Mouse (Mus musculus) 3134 (cell line): ENCODE measurements around the gene Trpt1.

Experiments used
- DNase-seq: peaks from one replicate; pipeline ENCODE4 v3.0.0-alpha.2; 2011; ENCODE audit warnings: low spot score; ENCODE audit not compliant: insufficient read length; ENCODE audit errors: extremely low read depth

The Trpt1 gene

DNA sequence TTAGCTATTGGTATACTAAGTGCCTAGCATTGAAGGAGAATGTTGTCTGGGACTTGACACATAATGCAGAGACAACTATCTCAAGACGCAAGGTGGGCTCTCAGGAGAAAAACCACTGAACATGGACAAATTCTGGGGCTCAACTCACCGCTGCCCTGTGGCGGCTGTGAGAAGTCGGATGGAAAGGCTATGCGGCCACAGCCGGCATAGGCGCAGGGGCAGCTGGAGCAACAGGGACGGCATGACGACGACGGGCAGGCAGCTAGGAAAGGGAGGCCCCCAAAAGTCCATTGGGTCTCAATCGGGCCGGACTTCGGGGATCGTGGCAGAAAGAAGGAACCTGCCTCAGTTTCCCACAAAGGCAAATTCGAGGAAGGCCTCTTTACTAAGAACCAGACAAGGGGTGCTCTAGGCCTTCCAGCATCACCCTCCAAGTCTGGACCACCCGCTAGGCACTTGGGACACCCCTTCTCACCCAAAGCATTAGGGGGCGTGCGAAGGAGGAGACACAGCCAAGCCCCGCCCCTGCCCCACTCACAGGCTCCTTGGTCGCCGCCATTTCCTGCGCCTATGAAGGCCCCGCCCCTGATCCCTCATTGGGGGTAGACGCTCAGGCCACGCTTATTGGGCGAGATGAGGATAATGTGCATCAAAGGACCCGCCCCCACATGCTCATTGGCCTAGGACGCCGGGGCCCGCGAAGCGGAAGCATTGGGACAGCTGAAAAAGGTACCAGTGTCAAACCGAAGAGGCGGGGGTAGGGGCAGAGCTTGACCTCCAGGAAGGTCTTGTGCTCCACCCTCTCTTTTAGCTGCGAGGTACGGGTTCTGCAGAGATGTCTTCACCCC, 3.7 kb upstream of the Trpt1 start, which contains the start of gene Dnajc4:
Gene Dnajc4, minus strand, starts transcription at position 562 of the 848 bp plus-strand sequence.
- peak; percentile 89 for DNase-seq

DNA sequence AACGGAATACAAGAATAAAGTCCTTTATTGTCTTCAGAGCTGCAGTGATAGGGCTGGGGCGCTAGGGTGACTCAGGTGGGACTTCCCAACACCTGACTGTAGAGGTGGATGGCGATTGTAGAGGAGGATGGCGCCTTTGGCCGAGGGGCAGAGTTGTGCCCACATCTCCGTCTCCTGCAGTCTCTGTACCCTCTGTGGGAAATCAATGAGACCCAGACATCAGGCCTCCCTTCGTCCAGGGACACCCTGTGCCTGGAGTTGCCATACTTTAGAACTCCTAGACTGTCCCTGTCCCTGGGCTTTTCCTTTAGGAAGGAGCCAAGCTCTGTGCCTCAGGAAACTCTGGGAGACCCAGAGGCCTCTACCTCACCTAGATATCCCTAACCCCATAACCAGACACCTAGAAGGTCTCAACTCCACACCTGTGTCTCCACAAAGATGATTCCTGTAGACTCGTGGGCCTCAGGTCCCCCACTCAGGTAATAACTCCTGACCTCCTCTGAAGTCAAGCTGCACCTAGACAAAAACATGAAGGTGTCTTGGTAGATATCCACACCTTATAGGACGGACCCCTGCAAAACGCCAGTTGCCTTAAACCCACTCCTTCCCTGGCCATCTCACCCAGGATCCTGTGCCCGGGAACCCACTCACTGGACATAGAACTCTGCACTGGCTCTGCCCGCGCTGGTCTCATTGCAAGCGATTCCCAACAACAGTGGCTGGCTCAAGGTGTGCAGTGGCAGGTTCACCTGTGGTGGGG, 2.7 kb upstream of the Trpt1 start:
- no peak for DNase-seq

DNA sequence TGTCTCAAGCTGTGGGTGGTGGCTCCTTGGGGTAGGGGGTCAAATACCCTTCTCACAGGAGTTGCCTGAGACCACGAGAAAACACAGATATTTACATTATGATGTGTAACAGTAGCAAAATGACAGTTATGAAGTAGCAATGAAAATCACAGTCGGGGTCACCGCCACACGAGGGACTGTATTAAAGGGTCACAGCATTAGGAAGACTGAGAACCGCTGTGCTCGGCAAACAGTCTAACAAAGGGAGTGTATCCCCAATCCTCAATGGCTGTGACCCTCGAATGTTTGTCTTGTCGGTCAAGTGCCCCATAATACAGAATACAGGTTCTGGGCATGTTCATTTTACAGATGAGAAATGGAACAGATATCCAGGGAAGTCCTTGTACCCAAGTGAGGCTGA, 1.9 kb upstream of the Trpt1 start:
- no peak for DNase-seq

DNA sequence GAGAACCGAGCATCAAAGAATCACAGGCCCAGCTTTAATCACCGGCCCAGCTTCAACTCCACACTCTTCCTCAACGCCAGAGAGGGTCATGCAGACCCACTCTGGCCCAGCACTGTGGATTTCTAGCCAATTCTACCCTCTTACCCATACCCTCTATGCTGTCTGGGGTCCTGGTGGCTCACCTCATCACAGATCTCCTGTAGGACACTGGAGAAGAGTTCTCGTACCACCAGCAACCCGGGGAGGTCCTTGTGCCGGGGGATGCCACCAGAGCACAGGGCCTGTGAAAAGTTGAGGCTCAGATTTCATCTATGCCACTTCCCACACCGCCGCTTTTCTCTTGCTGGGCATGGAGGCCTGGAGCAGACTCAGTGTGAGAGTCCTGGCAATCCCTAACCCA, 1.4 kb upstream of the Trpt1 start:
- DNase-seq = no peak

DNA sequence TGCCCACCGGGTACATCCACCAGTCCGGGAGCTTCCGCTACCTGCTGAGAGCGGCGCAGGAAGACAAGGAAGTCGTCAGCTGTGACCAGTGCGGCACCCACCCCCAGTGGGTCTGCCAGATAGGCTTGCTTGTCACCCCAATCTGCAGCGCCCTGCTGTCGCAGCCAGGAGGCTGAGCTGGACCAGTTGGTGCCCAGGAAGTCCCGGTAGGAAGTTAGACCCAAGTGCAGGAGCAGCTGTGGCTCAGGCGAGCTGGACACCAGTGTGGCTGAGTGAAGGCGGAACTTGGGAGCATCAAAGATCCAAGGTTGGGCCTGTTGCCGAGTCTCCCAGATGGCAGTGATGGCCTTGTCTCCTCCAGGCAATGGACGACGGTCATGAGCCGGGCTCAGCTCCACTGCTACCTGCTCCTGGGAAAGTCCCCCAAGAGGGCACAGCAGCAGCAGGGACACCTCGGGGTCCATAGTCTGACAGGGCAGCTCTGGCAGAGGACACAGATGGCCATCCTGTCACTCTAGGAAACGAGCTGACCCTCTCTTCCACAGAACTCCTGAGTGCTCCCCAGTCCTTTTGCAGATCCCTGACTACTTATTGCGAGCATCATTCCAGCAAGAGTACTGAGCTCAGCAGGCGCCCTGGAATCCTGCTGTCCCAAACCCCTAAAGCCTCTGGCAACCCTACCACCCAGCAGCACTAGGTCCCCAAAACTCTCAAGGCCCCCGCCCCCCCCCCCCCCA, 508 bp upstream of the Trpt1 start:
- peak; percentile 49 for DNase-seq

DNA sequence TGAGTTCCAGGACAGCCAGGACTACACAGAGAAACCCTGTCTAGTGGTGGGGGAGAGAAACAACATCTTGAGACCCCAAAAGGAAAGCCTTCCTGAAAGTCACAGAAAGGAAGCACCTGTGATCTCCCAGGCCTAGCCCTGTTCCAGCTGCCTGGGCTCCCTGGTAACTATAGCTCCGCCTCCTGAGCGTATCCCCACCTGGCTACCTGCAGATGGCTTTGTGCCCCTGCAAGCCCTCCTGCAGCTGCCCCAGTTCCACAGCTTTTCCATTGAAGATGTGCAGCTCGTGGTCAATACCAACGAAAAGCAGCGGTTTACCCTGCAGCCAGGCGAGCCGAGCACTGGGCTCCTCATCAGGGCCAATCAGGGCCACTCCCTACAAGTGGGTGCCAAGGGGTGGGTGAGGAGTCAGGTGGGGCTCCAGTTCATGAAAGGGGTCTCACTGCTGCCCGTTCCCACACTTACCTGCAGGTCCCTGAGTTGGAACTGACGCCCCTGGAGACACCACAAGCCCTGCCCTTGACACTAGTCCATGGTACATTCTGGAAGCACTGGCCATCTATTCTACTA, 1.9 kb downstream of the Trpt1 start:
- DNase-seq = no peak

DNA sequence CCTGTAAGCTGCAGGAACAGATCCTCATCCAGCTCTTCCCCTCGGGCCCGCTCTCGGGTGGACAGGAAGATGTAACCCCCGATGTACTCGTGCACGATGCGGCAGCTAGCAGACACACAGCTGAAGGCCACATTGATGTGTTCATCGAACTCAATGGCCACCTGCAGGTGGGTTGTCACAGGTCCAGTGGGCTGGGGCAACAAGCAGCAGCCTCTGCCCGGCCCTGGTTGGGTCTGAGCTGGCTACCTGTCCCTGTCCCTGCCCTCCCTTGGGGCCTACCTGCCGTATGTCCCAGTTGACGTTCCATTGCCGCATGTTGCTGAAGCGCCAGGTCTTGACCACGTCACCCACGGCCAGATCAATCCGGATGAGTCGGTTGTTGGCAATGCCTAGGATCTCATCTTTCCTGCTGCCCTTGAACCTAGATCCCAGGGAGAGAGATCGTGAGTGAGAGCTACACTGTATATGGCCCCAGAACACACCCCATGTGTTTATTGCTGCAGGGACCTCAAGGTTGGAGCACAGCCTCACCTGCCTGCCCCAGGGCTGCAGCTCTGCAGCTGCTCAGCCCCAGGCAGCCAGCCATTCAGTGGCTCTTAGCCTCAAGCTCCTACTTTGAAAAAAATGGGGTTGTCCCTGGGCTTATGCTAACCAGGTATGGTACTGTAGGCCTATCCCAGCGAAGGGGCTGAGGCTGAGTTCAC, 3.6 kb downstream of the Trpt1 start:
- DNase-seq = no peak

DNA sequence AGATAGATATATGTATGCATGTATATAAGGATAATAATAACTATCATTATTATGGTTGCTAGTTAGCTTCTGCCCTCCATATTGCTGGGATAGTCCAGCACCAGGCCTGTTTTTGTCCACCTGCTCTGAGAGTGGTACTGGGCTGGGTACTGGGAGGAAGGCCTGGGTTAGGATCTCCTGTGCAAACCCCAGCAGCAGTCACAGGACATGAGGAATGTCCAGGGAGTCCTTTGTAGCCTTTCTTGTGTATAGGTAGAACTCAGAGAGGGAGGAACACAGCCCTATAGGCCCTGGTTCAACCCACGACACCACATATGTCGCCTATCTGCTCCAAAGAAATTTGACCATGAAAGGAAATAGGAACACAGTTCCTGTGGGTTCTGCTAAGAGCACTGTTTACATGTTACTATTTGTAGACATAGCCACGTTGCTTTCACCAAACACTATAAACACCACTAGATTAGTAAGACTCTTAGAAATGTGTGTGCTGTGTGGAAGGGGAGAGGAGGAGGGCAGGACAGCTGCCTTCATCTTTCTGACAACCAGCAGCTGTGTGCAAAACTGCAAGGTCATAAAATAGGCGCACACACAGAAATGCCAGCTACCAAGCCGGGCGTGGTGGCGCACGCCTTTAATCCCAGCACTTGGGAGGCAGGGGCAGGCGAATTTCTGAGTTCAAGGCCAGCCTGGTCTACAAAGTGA, 11.1 kb downstream of the Trpt1 start:
- DNase-seq = no peak

DNA sequence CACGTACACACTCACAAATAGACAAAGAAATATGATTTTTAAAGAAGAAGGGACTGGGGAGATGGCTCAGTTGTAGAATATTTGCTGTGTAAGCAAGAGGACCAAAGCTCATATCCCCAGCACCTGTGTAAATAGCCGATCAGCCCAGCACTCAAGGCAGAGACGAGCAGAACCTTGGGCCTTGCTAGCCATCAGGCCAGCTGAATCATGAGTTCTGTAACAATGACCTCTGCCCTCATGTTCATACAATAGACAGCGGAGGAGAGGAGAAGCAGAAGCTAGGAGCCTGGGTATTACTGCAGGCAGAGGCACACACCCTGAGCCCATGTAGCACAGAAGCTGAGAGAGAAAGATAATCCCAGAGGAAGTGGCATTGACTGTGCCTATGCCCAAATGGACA, 16.5 kb downstream of the Trpt1 start:
- no peak for DNase-seq

DNA sequence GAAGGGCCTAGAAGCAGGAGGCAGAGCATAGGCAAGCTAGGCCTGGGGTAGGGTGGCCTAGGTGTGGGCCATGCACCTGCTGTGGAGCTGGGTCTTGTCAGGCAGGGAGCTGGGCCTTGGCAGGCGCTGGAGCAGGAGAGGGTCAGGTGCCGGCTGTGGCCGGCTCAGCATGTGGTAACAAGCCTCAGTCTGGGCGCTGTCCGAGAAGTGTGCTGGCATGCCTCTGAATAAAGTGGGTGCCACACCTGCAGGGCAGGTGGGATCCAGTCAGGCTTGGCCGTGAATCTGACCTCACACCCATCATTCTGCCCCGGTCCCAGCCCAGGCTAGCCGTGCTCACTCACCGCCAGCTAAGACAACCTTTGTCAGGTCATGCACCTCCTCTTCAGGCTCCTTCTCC, 18.1 kb downstream of the Trpt1 start:
- DNase-seq = no peak

DNA sequence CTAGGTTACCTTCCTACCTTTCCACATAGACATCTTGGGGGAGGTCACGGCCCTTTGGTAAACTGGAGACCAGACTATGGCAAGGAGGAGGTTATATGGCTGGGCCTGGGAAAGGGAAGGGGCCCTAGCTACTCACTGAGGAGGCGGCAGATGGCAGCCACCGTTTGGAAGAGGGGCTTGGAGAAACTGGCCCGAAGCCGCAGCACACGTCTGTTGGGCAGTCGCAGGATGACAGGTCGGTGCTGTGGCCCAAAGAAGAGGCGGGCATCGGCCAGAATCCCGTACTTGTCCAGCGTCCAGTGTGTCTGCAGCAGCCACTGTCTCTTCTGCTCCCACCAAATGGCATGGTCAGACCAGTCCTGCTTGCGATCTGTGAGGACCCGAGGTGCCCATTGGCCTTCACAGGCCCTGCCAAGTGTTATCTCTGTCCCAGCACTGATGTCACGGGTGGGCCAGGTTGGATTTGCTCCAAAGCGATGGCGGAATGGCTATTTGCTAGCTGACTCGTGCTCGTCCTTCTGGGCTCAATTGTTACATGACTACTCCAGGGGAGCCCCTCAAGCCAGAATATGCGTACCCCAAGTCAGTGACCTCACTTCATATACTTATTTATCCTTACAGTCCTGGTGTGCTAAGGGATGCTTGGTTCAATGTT, 18.7 kb downstream of the Trpt1 start:
- no peak for DNase-seq

DNA sequence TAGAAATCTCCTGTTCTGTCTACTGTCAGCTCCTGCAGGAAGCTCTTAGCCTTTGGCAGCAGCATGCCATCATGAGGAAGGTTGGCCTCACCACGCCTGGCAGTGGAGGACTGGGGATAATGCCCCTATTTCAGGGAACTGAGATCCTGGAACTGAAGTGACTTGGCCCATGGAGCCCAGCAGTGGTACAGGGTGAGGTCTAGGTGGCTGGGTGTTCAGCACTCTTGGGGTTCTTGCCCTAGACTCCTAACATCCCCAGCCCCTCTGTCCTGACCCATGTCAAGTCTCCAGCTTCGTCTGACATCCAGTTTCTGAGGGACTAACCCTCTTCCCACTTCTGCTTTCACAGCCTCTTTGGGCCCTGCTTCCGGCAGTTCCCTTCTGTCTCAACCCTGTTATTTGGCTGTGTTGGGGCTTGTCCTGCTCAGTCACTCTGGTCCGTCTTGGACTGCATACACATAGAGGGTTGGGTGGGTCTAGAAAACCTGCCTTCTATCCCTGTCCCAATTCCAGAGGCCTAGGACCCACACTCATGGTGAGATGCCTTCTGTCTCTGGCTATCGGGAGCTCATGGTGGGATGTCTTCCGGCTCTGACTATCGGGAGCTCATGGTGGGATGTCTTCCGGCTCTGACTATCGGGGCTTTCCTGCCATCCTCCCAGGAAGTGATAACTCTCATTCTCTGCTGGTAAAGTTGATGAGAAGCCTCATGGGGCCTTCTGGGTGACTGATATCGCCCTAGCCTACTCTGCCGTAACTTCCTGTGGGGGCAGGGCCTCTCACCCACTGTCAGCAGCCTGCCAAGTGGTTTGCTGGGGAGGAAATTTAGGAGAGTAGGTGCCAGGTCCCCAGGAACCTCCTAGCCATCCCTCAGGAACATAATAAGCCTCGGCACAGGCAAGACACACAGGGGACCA, 21.9 kb downstream of the Trpt1 start:
- no peak for DNase-seq

DNA sequence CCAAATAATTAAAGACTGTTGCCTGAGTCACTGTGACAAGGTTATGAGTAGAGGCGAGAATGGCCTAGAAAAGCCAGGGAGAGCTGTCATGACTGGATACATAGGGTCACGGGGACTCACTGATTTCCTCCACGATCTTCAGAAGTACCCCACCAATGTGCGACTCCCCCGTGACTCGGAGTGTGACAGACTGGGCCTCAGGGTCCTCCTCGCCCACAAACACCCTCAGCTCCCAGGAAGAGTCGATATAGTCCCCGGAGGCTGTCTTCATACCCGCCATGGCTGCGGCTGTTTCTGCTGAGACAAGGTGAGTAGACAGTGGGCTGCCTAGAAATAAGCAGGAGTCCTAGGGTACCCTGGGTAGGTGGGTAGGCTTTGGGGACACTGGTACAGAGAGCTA, 22.6 kb downstream of the Trpt1 start:
- DNase-seq = no peak

DNA sequence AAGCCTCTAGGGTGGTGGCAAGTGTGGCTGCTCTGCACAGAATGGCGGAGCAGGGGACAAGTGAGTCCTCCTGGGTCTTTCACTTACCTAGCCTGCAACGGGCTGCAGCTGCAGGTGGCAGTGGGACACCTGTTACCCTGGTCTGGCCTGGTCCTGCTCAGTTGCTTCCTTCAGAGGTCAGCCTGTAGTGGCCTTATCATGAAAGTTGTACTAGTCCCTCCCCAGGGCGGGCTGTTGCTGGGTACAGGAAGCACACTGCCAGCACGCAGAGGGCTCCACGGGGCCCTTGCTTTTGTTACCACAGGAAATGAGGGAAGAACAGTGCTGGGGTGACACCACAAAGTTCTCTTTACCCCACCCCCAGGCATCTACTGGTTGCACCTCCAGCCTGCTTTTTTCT, 23.3 kb downstream of the Trpt1 start, which contains the start of gene Fermt3:
Gene Fermt3, minus strand, starts transcription at position 279 of the 400 bp plus-strand sequence.
- DNase-seq = no peak

DNA sequence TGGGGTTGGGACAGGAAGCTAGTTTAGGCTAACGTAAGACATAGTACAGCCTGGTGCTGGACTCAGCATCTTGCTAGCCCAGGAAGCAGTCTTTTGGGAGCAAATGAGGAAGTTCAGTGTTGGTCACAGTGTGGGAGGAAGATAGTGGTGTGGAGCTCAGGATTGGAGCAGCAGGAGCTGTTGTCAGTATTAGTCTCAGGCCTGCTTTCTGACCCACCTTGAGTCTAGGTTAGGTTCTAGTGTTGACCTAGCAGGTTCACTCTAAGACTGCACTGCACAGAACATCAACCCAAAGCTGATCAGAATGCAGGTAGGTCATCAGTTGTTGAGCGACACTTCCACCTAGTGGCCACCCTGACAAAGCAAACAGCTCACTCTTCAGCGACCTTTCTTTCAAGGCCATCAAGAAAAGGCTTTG, 24.3 kb downstream of the Trpt1 start:
- DNase-seq = no peak

DNA sequence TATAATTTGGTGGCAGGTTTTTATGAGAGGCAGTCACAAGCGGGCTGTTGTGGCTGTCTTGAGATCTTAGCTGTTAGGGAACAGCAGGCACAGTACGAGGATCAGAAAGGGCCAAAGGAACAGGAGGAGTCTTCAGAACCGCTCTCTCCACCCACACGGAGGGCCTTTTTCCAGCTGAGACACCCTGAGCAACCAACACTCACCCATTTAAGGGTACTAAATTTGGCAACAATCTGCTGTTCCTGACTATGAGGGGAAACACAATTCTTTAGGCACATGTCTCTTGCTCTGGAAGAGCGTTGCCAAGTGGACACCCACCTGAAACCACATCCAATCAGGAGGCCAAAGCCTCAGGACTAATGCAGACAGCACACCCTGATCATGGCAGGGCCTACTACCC, 33.6 kb downstream of the Trpt1 start:
- no peak for DNase-seq

DNA sequence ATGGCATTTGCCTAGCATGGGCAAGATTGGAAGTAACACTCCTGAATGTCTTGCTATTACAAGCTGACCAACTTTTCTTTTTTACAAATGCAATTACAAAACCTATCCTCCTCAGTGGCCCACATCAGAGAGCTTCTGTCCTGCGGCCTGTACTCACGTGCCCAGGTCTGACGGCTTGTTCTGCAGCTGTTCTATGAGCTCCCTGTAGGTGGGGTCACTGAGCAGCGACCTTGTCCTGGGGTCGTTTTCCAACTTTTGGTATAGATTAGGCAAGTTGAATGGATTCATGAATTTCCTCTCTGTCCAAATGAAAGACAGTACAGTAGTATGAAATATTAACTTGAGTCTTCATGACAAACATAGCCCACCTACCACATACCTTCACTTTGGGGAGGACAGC, 38.1 kb downstream of the Trpt1 start:
- DNase-seq = no peak

DNA sequence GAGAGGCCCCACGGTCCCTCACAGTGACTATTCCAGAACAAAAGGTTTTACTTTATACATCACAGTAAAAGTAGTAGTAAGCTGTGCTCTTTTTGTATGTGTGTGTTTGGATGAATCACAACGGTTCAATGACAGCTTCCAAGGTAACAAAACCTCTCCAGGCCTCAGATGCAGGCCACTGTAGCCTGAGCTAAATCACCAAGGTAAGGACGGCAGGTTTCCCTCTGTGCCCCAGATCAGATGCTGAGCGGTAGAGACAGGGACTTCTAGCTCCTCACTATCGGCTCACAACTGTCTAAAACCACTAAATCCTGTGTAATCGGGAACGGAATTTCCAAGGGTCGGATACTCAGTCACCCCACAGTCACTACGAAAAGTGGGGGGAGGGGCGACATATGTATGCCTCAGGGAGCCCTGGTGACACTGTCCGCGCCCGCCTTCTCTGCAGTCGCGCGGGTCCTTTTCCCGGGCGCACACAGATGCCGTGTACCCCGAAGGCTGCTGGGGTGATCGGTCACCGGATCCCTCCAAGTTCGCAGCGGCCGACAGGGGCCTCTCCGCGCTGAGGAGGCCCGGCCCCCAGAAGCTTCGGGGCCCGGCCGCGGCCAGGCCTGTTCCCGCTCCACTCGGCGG, 43.3 kb downstream of the Trpt1 start:
- DNase-seq = no peak
